Mouse (Mus musculus): ENCODE measurements around the gene Siva1. TPM values are rescaled to one million over a fixed set of nuclear protein-coding genes. Genes with fewer than 3 reads are reported as not detected.

Gene Siva1
- polyA plus RNA-seq, 1 experiment: 36.7 TPM

DNA sequence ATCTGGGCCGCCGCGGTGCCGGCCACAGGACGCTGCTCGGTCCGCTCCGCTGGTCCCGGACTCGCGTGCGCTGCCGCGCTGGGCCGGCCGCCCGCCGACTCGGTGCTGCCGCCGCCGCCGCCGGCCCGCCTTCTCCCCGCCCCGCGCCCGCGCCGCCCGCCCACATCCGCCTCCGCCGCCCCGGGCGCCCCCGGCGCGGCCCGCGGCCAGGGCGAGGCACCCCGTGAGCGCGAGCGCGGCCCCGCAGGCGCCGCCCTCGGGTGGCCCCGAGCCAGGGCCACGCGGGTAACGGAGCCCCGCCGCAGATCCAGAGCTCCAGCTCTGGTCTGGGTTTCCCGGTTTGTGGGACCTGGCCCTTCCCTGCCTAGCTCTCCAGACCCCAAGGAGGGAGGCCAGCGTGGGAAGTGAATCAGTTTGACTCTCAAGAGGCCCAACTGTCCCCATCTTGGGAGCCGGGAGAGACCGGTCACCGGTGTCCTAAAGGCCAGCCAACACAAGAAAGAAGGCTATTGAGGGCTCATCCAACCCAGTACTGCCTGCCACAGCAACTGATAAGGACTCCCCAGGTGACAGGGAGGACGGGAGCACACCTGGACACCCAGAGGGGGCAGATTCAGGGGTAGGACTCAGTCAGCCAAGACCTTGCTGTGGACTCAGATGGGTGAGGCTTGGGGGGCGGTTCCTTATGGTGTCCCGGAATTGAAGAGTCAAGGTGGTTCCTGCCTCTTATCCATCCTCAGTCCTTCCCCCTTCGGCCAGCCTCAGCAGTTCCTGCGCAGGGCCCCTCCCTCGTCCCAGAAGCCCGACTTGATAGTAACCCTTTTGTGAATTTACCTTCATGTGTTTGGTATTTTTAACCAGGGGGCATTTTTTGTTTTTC is 29.9 kb downstream of the Siva1 start, which contains the start of gene Akt1:
Gene Akt1, minus strand, starts transcription at position 753 of the 880 bp plus-strand sequence.
- Histone ChIP-seq H3K4me3 (ENCODE audit: insufficient read depth, low read depth, low read length) (peak within 1 kb of the TSS; percentile 93), H3K27ac (replicated peaks; ENCODE audit: low read depth, low read length) (peak within 1 kb of the TSS; percentile 88), H3K4me1 (ENCODE audit: control insufficient read depth, insufficient read depth, insufficient read length, low read length) (peaks cover 32% of the 10 kb centered on the region)

DNA sequence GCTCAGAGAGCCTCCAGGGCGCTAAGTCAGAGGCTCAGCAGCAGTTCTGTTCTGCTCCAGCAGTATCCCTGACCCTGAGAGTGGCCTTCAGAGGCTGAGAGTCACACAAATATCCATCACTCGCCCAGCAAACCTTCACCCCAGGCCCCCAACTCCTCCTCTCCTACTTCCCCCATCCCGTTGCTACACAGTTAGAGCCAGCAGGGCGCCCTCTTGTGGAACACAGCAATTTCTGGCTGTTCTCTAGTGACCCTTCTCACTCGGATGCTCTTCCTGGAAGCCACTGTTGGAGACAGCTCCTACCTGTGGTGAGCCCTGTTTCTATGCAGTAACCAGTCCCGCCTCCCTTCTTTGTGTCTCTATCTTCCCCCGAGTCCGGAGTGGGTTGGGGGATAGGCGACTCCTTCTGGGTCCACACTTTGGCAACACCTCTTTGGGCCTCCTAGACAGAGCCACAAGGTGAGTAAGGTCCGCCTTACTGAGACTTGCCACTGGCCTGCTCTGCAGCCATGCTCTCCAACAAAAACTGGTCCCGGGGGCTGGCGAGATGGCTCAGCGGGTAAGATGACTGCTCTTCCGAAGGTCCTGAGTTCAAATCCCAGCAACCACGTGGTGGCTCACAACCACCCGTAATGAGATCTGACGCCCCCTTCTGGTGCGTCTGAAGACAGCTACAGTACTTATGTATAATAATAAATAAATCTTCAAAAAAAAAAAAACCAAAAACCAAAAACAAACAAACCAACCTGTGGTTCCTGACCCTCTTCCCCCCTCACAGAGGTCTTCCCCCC is 31.0 kb downstream of the Siva1 start:
- 0 out of 2 replicates have a peak overlapping the region, but pooled peaks have one; percentile 93 for H3K4me3 ChIP-seq (ENCODE audit: insufficient read depth, low read depth, low read length)
- peaks cover 28% of the 10 kb centered on the region for H3K4me1 ChIP-seq (ENCODE audit: control insufficient read depth, insufficient read depth, insufficient read length, low read length)
- no peak overlapping the region for H3K27ac ChIP-seq (replicated peaks; ENCODE audit: low read depth, low read length)

DNA sequence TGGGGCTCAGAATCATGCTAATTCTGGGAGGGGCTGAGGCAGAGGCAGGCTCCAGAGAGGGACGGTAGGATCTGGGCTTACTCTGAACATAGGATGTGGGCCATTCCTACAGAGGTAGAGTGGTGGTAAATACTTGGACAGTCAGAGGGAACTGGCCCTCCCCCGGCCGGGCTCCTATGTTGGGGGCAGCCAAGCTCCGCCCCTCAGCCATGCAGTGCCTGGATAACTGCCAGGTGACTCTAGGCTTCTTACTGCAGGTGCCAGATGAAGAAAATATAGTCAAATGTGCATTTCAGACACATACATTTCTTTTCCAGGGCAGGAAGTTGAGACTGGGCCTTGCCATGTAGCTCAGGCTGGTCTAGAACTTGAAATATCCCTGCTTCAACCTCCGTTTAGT is 32.6 kb downstream of the Siva1 start:
- H3K4me3 ChIP-seq (ENCODE audit: insufficient read depth, low read depth, low read length): no peak overlapping the region
- no peak overlapping the region for H3K27ac ChIP-seq (replicated peaks; ENCODE audit: low read depth, low read length)
- H3K4me1 ChIP-seq (ENCODE audit: control insufficient read depth, insufficient read depth, insufficient read length, low read length): peaks cover 11% of the 10 kb centered on the region

DNA sequence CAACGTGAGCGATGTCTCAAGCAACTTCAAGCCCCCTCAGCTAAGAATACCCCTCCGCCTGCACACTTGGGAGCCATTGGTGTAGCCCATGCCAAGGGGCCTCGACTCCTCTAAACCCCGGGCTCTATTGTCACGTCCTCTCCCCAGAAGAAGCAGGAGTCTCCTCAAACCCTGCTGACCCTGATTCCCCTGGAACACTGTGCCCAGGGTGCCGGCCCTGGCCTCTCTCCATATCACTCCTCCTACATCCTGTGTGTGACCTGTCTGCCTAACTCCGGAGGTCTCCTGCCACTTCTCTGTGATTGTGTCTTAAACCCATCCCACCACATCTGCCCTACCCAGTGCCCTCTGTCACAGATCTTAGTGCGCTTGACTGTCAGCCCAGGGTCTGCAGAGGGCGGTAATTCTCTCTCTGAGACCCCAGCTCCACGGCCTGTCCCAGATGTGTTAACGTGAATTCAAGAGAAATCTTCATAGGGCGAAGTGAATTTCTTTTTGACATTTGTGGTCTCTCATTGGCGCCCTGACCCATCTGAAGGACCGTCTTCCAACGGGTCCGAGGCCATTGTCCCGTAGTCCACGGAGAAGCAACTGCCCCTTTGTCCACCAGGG is 33.6 kb downstream of the Siva1 start:
- H3K4me1 ChIP-seq (ENCODE audit: control insufficient read depth, insufficient read depth, insufficient read length, low read length): peaks cover 3% of the 10 kb centered on the region
- peak overlapping the region; percentile 46 for H3K27ac ChIP-seq (replicated peaks; ENCODE audit: low read depth, low read length)
- H3K4me3 ChIP-seq (ENCODE audit: insufficient read depth, low read depth, low read length): peak overlapping the region; percentile 82

DNA sequence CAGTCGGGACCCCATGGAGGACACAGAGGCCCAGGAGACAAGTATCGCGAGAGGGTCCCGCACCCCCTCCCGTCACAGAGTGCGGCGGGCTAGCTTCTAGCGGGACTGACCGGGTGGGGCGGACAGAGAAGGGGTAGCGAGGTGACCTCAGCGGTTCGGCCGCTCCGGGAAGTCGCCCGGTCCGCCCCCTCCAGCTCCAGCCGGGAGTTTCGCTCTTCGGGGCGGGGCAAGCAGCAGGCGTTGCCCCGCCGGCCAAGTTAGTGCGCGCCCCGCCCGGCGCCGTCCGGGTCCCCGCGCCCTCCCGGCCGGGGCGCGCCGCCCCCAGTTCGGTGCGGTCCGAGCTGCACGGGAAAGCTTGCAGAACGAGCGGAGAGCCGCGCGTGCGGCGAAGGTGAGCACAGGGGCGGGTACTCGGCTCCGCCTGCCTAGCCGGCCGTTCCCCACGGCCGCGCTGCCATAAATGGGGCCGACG is 34.1 kb downstream of the Siva1 start, which contains the start of gene Zbtb42:
Gene Zbtb42, plus strand, starts transcription at position 274 of the 472 bp plus-strand sequence.
- Histone ChIP-seq H3K4me3 (ENCODE audit: insufficient read depth, low read depth, low read length) (peak within 1 kb of the TSS; percentile 82), H3K27ac (replicated peaks; ENCODE audit: low read depth, low read length) (peak within 1 kb of the TSS; percentile 46), H3K4me1 (ENCODE audit: control insufficient read depth, insufficient read depth, insufficient read length, low read length) (peaks cover 2% of the 10 kb centered on the region; the same call in 1 of the 2 replicates)

DNA sequence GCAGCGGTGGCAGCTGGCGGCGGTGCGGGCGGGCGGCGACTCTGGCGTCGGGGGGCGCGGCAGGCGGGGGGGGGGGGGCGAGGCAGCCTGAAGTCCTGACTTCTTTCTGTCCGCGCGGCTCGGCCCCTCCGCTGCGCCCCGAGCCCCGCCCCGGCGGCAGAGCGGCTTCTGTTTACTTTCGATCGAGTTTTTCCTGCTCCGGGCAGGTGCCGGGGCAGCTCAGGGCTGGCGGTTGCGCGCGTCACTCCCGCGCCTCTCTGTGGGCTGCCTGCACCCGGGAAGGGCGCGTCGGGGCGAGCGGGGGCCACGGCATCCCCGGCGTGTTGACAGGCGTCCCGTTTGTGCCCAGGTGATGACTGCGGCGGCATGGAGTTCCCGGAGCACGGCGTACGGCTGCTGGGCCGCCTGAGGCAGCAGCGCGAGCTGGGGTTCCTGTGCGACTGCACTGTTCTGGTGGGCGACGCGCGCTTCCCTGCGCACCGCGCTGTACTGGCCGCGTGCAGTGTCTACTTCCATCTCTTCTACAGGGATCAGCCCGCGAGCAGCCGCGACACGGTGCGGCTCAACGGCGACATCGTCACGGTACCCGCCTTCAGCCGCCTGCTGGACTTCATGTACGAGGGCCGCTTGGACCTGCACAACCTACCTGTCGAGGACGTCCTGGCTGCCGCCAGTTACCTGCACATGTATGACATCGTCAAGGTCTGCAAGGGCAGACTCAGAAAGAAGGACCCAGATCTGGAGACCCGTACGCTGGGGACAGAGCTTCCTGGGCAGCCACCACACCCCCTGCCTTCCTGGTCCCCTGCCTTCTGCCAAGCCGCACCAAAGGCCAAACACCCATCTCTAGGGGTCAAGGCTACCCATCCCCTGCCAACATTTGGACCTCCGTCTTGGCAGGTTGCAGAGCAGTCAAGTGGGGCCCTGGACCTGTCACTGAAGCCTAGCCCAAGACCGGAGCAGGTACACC is 34.8 kb downstream of the Siva1 start:
- Histone ChIP-seq H3K4me3 (ENCODE audit: insufficient read depth, low read depth, low read length) (peak overlapping the region; percentile 82), H3K27ac (replicated peaks; ENCODE audit: low read depth, low read length) (no peak overlapping the region), H3K4me1 (ENCODE audit: control insufficient read depth, insufficient read depth, insufficient read length, low read length) (peaks cover 2% of the 10 kb centered on the region; the same call in 1 of the 2 replicates)

DNA sequence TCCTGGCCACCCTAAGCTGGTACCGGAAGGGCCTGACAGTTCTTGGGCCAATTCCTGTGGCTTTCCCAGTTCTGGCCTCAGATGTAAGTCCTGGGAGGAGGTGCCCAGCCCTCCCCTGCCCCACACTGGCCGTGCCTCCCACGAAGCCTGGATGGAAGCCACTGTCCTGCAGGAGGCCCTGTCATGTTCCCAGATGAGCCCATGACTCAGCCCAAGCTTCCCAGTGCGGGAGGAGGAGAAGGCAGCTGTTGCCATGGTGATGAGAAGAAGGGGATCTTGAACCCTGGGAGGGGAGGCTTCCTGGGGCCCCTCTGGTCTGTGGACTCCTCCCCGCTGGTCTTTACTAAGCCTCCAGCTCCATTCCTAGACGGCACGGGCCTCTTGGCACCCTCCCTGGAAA is 38.9 kb downstream of the Siva1 start:
- H3K4me3 ChIP-seq (ENCODE audit: insufficient read depth, low read depth, low read length): no peak overlapping the region
- H3K27ac ChIP-seq (replicated peaks; ENCODE audit: low read depth, low read length): no peak overlapping the region
- no peaks in the 10 kb centered on the region for H3K4me1 ChIP-seq (ENCODE audit: control insufficient read depth, insufficient read depth, insufficient read length, low read length)

DNA sequence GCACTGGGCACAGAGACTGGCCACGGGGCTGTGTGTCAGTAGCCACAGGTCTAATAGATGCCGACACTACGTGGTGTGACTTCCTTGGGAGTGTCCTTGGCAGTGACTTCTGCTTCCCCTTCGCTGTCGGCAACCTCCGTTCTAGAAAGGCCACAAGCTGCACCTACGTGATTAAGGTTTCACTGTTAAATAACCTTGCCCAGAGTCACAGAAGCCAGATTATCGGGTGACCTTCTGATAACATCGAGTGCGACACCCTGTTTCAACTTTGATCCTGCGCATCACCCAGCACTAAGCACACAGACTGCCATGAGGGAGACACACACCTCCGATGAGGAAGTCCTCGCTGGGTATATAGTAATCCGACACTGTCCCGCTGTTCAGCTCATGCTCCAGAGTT is 44.0 kb downstream of the Siva1 start:
- peaks cover 4% of the 10 kb centered on the region; the same call in 1 of the 2 replicates for H3K4me1 ChIP-seq (ENCODE audit: control insufficient read depth, insufficient read depth, insufficient read length, low read length)
- H3K4me3 ChIP-seq (ENCODE audit: insufficient read depth, low read depth, low read length): no peak overlapping the region; the same call in 1 of the 2 replicates
- no peak overlapping the region for H3K27ac ChIP-seq (replicated peaks; ENCODE audit: low read depth, low read length)

DNA sequence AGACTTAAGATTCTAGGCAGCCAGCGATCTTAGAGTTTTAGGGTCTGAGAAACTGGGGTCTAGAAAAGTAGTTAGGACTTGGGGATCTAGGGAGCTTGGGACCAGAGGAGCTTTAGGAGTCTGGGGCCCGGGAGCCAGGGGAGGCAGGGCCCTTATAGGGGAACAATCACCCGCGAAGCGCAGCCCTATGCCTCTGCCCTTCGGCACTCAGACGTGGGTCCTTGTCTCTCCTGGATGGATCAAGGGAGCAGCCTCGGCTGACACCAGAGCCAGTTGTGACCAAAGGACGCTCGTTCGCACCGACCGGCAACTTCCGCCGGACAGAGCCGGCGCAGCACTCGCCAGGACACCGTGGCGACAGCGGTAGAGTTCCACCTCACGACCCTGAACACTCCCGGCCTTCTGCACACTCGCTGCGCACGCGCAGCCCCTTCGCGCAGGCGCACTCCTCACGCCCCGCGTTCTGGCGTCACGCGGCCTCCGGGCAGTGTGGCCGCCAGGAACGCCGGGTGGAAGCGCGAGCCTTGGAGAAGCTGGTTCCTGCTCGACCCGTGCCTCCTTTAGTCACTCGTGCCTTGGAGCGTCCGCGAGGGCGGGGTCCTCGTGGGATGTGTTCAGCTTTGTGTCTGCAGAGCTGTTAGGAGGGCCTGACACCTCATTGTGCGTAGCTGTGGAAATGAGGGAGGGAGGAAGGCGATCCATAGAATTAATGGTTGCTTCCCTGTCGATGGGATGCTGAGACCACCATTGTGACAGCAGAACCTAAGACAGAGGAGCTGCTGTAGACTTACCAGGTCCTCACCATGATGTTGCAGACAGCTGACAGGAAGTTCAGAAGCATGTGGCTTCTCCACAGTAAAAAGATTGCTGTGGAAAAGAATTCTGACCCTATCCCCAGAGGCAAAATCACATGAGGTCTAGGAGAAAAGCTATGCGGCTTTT is 49.0 kb downstream of the Siva1 start:
- H3K4me1 ChIP-seq (ENCODE audit: control insufficient read depth, insufficient read depth, insufficient read length, low read length): peaks cover 9% of the 10 kb centered on the region; the same call in 1 of the 2 replicates
- H3K4me3 ChIP-seq (ENCODE audit: insufficient read depth, low read depth, low read length): peak overlapping the region; percentile 90
- peak overlapping the region; percentile 94 for H3K27ac ChIP-seq (replicated peaks; ENCODE audit: low read depth, low read length)

DNA sequence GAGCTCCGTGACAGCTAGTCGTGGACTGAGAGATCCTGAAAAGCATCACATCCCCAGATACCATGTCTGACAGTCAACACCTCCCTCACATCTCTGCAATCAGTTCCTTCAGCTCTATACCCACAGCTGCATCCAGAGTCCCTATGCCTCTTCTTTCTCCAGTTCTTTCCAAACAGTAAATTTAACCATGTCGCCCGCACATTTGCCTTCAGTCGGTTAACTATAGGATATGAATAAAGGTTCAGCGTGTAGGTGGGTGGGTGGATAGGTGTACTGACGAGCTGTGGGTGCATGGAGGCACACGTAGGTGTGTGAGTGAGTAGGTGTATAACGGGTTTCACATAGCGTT is 49.6 kb downstream of the Siva1 start:
- no peak overlapping the region for H3K27ac ChIP-seq (replicated peaks; ENCODE audit: low read depth, low read length)
- H3K4me3 ChIP-seq (ENCODE audit: insufficient read depth, low read depth, low read length): peak overlapping the region; percentile 90
- H3K4me1 ChIP-seq (ENCODE audit: control insufficient read depth, insufficient read depth, insufficient read length, low read length): peaks cover 9% of the 10 kb centered on the region; the same call in 1 of the 2 replicates

DNA sequence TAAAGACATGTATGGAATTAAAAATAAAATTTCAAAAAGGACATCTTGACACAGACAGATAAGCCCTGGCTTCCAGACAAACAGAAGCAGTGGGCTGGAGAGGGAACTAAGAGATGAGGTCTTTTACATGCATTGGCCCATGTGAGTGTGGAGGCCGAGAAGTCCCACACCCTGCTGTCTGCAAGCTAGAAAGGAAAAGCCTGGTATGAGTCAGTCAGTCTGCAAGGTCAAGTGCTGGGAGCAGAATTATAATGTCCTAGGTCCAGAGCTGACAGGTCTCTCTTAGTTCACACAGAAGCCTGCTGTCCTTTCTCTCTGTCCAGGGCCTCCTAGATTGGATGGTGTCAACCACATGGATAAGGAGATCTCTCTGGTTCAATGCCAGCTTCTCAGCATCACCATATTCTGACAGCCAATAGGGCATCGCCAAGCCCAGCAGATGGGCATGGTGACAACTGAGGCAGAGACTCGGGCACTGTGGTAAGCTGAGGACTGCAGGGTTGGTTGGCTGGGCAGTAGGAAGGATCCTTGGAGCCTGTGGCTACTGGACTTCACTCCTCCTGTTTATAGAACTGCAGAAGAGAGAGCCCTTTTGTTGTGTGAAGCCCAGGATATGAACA is 52.4 kb downstream of the Siva1 start:
- no peak overlapping the region for H3K27ac ChIP-seq (replicated peaks; ENCODE audit: low read depth, low read length)
- H3K4me1 ChIP-seq (ENCODE audit: control insufficient read depth, insufficient read depth, insufficient read length, low read length): peaks cover 14% of the 10 kb centered on the region; the same call in 1 of the 2 replicates
- H3K4me3 ChIP-seq (ENCODE audit: insufficient read depth, low read depth, low read length): no peak overlapping the region

All from brown adipose tissue, adult 24 weeks (tissue).